Mouse (Mus musculus) monocyte, adult 2 months (primary cell): ENCODE measurements around the gene Zfp292.
A peak's percentile ranks its signal among the peaks of the same experiment; 100 is the strongest.

Source experiments
- DNase-seq, 2 experiments: peaks; one replicate each; pipeline ENCODE4 v3.0.0; 2022; ENCODE audit warnings: low spot score in 2 of 2, low read depth in 1 of 2

The Zfp292 gene

GRCm38 (mm10) chr4:34798005-34798404 lies 84.8 kb downstream of the Zfp292 start:
- no peak for DNase-seq

GRCm38 (mm10) chr4:34797294-34797983 lies 85.3 kb downstream of the Zfp292 start:
- no peak for DNase-seq

GRCm38 (mm10) chr4:34796294-34796693 lies 86.5 kb downstream of the Zfp292 start:
- no peak for DNase-seq

GRCm38 (mm10) chr4:34786476-34786875 lies 96.3 kb downstream of the Zfp292 start:
- DNase-seq: no peak

GRCm38 (mm10) chr4:34785646-34786045 lies 97.1 kb downstream of the Zfp292 start:
- no peak for DNase-seq

GRCm38 (mm10) chr4:34784865-34785264 lies 97.9 kb downstream of the Zfp292 start:
- no peak for DNase-seq

GRCm38 (mm10) chr4:34782730-34783129 lies 100.0 kb downstream of the Zfp292 start:
- no peak for DNase-seq

GRCm38 (mm10) chr4:34777677-34778527 lies 104.9 kb downstream of the Zfp292 start, which contains the start of gene Smim8:
Gene Smim8 (minus strand): TSS chr4:34778423.
- peak; percentile 72 to 86 for DNase-seq

GRCm38 (mm10) chr4:34771652-34772371 lies 110.9 kb downstream of the Zfp292 start:
- no peak for DNase-seq

GRCm38 (mm10) chr4:34756163-34756562 lies 126.6 kb downstream of the Zfp292 start, which contains the start of gene Gm136:
Gene Gm136 (minus strand): TSS chr4:34756263.
- DNase-seq: no peak
